Mouse (Mus musculus) embryonic facial prominence, embryonic 15.5 days (tissue): ENCODE data around the gene Cops4. TPM values are rescaled to one million over a fixed set of nuclear protein-coding genes. Genes with fewer than 3 reads are reported as not detected.

Experiments used
- ATAC-seq: fragments of 200-750 bp; cut with Nextera tagmentation; 2 replicates; pipeline ENCODE4 v1.8.0; 2017; ENCODE audit warnings: low read depth, moderate TSS enrichment; ENCODE audit not compliant: insufficient number of reproducible peaks, low FRiP score, low TSS enrichment
- H3K27ac ChIP-seq: fragments of 300-500 bp; sonication (generic); replicated peaks from 2 replicates; pipeline ENCODE4 v1.5.1; 2015; ENCODE audit warnings: mild to moderate bottlenecking, inconsistent platforms
- H3K27me3 ChIP-seq: fragments of 300-500 bp; sonication (generic); 2 replicates; pipeline ENCODE4 v1.6.1; 2015; ENCODE audit warnings: inconsistent platforms
- H3K36me3 ChIP-seq: fragments of 300-500 bp; sonication (generic); 2 replicates; pipeline ENCODE4 v1.6.1; 2015; ENCODE audit warnings: mild to moderate bottlenecking, inconsistent platforms
- H3K4me1 ChIP-seq: fragments of 300-500 bp; sonication (generic); 2 replicates; pipeline ENCODE4 v1.6.1; 2015; ENCODE audit warnings: inconsistent platforms
- H3K4me2 ChIP-seq: fragments of 300-500 bp; sonication (generic); replicated peaks from 2 replicates; pipeline ENCODE4 v1.6.1; 2015; ENCODE audit warnings: mild to moderate bottlenecking, inconsistent platforms
- H3K4me3 ChIP-seq: fragments of 300-500 bp; sonication (generic); replicated peaks from 2 replicates; pipeline ENCODE4 v1.5.1; 2015; ENCODE audit warnings: mild to moderate bottlenecking, inconsistent platforms
- H3K9ac ChIP-seq: fragments of 300-500 bp; sonication (generic); 2 replicates; pipeline ENCODE4 v1.6.1; 2015; ENCODE audit warnings: inconsistent platforms
- H3K9me3 ChIP-seq: fragments of 300-500 bp; sonication (generic); replicated peaks from 2 replicates; pipeline ENCODE4 v1.6.1; 2016; ENCODE audit warnings: inconsistent platforms
- WGBS: fragments of 180-500 bp; shearing (Covaris S2); methylation state at CpG from one replicate; pipeline ENCODE4 v1.1.7; 2015; 5-methylcytosine and 5-hydroxymethylcytosine counted together
- polyA plus RNA-seq: library from polyadenylated mRNA; unstranded; fragments of >200 nt; fragmentation: Nextera tagmentation; extraction: Ambion mirVana; gene quantifications from 2 replicates; pipeline ENCODE4 v1.2.1, GENCODE M21; 2015

The Cops4 gene
- polyA plus RNA-seq, 1 experiment from 2014 or later = 180 TPM

GRCm38 (mm10) chr5:100581622-100582434 lies 63.7 kb downstream of the Cops4 start:
- Histone ChIP-seq H3K4me3 (no peak overlapping the region), H3K4me2 (no peak overlapping the region), H3K27me3 (no peaks in the 10 kb centered on the region), H3K27ac (no peak overlapping the region), H3K9ac (no peak overlapping the region), H3K36me3 (no peaks in the 10 kb centered on the region), H3K9me3 (no peaks in the 10 kb centered on the region), H3K4me1 (no peaks in the 10 kb centered on the region)
- ATAC-seq = no peak
- 57% methylated on average over 11 of the region's 11 CpGs for WGBS

- no peaks in the 10 kb centered on the region for H3K27me3 ChIP-seq
- H3K27ac ChIP-seq = no peak overlapping the region
- no peak overlapping the region for H3K9ac ChIP-seq
- no peaks in the 10 kb centered on the region for H3K9me3 ChIP-seq
- no peaks in the 10 kb centered on the region for H3K4me1 ChIP-seq
- no peak overlapping the region for H3K4me2 ChIP-seq
- no peaks in the 10 kb centered on the region for H3K36me3 ChIP-seq
- ATAC-seq = no peak
- 77% methylated on average over 5 of the region's 5 CpGs for WGBS
- no peak overlapping the region for H3K4me3 ChIP-seq
Observed at GRCm38 (mm10) chr5:100582435-100582826, 64.3 kb downstream of the Cops4 start.

GRCm38 (mm10) chr5:100583066-100583465 lies 65.0 kb downstream of the Cops4 start:
- no peaks in the 10 kb centered on the region for H3K27me3 ChIP-seq
- no peaks in the 10 kb centered on the region for H3K36me3 ChIP-seq
- 84% methylated on average over 7 of the region's 7 CpGs for WGBS
- ATAC-seq = no peak
- no peak overlapping the region for H3K9ac ChIP-seq
- no peak overlapping the region for H3K27ac ChIP-seq
- no peaks in the 10 kb centered on the region for H3K9me3 ChIP-seq
- H3K4me3 ChIP-seq = no peak overlapping the region
- no peaks in the 10 kb centered on the region for H3K4me1 ChIP-seq
- no peak overlapping the region for H3K4me2 ChIP-seq

GRCm38 (mm10) chr5:100585206-100585644 lies 67.1 kb downstream of the Cops4 start:
- Histone ChIP-seq H3K27me3 (no peaks in the 10 kb centered on the region), H3K36me3 (no peaks in the 10 kb centered on the region), H3K9ac (no peak overlapping the region), H3K9me3 (no peaks in the 10 kb centered on the region), H3K4me1 (no peaks in the 10 kb centered on the region), H3K4me2 (no peak overlapping the region), H3K4me3 (no peak overlapping the region), H3K27ac (no peak overlapping the region)
- ATAC-seq = no peak
- WGBS = 82% methylated on average over 8 of the region's 8 CpGs

- Histone ChIP-seq H3K9ac (no peak overlapping the region), H3K27me3 (no peaks in the 10 kb centered on the region), H3K4me2 (no peak overlapping the region), H3K9me3 (no peaks in the 10 kb centered on the region), H3K36me3 (no peaks in the 10 kb centered on the region), H3K4me3 (no peak overlapping the region), H3K27ac (no peak overlapping the region), H3K4me1 (no peaks in the 10 kb centered on the region)
- whole genome bisulfite sequencing = 87% methylated on average over 3 of the region's 3 CpGs
- no peak for ATAC-seq
Observed at GRCm38 (mm10) chr5:100585657-100586056, 67.5 kb downstream of the Cops4 start.

- H3K4me2 ChIP-seq = no peak overlapping the region
- no peaks in the 10 kb centered on the region for H3K27me3 ChIP-seq
- H3K9me3 ChIP-seq = no peaks in the 10 kb centered on the region
- H3K4me3 ChIP-seq = no peak overlapping the region
- no peaks in the 10 kb centered on the region for H3K36me3 ChIP-seq
- H3K4me1 ChIP-seq = no peaks in the 10 kb centered on the region
- no peak overlapping the region for H3K27ac ChIP-seq
- no peak for ATAC-seq
- H3K9ac ChIP-seq = no peak overlapping the region
- 89% methylated on average over 7 of the region's 7 CpGs for WGBS
Observed at GRCm38 (mm10) chr5:100587136-100587535, 69.0 kb downstream of the Cops4 start.

GRCm38 (mm10) chr5:100587626-100588025 lies 69.5 kb downstream of the Cops4 start:
- Histone ChIP-seq H3K4me3 (no peak overlapping the region), H3K9me3 (no peaks in the 10 kb centered on the region), H3K27ac (no peak overlapping the region), H3K27me3 (no peaks in the 10 kb centered on the region), H3K9ac (no peak overlapping the region), H3K36me3 (no peaks in the 10 kb centered on the region), H3K4me2 (no peak overlapping the region), H3K4me1 (no peaks in the 10 kb centered on the region)
- WGBS = 32% methylated on average over 2 of the region's 2 CpGs
- no peak for ATAC-seq

- Histone ChIP-seq H3K27ac (no peak overlapping the region), H3K4me2 (no peak overlapping the region), H3K9me3 (no peaks in the 10 kb centered on the region; the same call in 1 of the 2 replicates), H3K36me3 (no peaks in the 10 kb centered on the region), H3K9ac (no peak overlapping the region), H3K4me3 (no peak overlapping the region), H3K27me3 (no peaks in the 10 kb centered on the region), H3K4me1 (no peaks in the 10 kb centered on the region)
- 83% methylated on average over 5 of the region's 5 CpGs for WGBS
- ATAC-seq = no peak
Observed at GRCm38 (mm10) chr5:100590505-100590904, 72.4 kb downstream of the Cops4 start.

- no peaks in the 10 kb centered on the region for H3K4me1 ChIP-seq
- H3K36me3 ChIP-seq = no peaks in the 10 kb centered on the region
- H3K27me3 ChIP-seq = no peaks in the 10 kb centered on the region
- no peak for ATAC-seq
- WGBS = 86% methylated on average over 13 of the region's 13 CpGs
- no peak overlapping the region for H3K9ac ChIP-seq
- no peaks in the 10 kb centered on the region; the same call in 1 of the 2 replicates for H3K9me3 ChIP-seq
- no peak overlapping the region for H3K27ac ChIP-seq
- H3K4me3 ChIP-seq = no peak overlapping the region
- no peak overlapping the region for H3K4me2 ChIP-seq
Observed at GRCm38 (mm10) chr5:100594803-100595467, 76.8 kb downstream of the Cops4 start.

GRCm38 (mm10) chr5:100595999-100596398 lies 77.9 kb downstream of the Cops4 start:
- no peaks in the 10 kb centered on the region for H3K36me3 ChIP-seq
- no peak overlapping the region for H3K27ac ChIP-seq
- H3K9me3 ChIP-seq = no peaks in the 10 kb centered on the region; the same call in 1 of the 2 replicates
- H3K4me2 ChIP-seq = no peak overlapping the region
- H3K4me1 ChIP-seq = no peaks in the 10 kb centered on the region
- no peak overlapping the region for H3K9ac ChIP-seq
- H3K27me3 ChIP-seq = no peaks in the 10 kb centered on the region
- H3K4me3 ChIP-seq = no peak overlapping the region
- WGBS = 82% methylated on average over 6 of the region's 6 CpGs
- no peak for ATAC-seq
